Mouse (Mus musculus): ENCODE measurements around the gene Parvb. TPM values are rescaled to one million over a fixed set of nuclear protein-coding genes. Genes with fewer than 3 reads are reported as not detected.

Gene Parvb
- total and polyA plus RNA-seq, 2 experiments from 2014 or later = 4.3 to 9.4 TPM

DNA sequence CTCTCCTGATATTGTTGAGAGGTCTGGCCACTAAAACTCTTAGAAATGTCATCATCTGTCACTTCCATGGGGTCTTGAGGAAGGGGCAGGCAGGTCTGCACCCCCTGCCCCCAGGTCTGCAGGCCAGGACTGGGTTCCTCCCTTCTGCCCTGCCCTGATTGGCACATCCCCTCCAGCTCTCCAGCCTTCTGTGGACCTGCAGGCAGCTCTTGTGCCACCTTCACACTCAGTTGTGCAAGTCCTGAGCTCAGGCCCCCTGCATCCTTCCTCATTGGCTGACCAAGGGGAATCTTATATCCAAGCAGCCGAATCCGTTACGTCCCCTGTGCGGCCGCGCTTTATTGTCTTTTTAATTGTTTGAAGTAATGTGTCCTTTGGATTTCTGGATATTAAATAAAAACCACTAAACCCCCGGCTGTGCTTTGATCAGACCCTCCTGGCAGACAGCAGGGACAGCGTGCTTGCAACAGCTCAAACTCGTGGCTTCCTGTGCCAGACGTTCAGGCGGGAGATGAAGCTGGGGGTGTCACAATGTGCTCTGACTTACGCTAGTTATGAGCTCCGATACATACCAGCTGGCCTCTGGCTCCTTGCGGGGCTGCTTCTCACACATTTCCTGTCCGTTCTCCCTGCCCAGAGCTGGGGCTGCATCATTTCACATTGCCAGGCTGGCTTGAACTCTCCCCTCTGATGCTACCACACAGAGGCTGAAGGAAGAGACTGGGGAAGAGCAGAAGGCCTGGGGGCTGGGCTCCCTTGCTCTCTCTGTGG is 83.6 kb downstream of the Parvb start:
- Histone ChIP-seq H3K36me3 (ENCODE audit: insufficient read depth) (no peaks in the 10 kb centered on the region), H3K9me3 (ENCODE audit: low read length) (no peaks in the 10 kb centered on the region), H3K27me3 (ENCODE audit: insufficient read depth, low read length) (no peaks in the 10 kb centered on the region), H3K27ac (ENCODE audit: low read depth, low read length) (peak overlapping the region; percentile 35; the same call in 1 of the 2 replicates), H3K4me3 (ENCODE audit: low read depth, low read length) (no peak overlapping the region), H3K4me1 (ENCODE audit: insufficient read depth) (peaks cover 4% of the 10 kb centered on the region; the same call in 1 of the 2 replicates), H3K4me2 (ENCODE audit: low read depth) (no peak overlapping the region), H3K9ac (no peak overlapping the region)
- 43% methylated on average over 15 of the region's 15 CpGs for WGBS
- no peak for TF ChIP-seq CTCF (IDR thresholded peaks at IDR 0.05; ENCODE audit: low read depth)
- ATAC-seq = peak; percentile 62
- DNase-seq = peak; percentile 58

DNA sequence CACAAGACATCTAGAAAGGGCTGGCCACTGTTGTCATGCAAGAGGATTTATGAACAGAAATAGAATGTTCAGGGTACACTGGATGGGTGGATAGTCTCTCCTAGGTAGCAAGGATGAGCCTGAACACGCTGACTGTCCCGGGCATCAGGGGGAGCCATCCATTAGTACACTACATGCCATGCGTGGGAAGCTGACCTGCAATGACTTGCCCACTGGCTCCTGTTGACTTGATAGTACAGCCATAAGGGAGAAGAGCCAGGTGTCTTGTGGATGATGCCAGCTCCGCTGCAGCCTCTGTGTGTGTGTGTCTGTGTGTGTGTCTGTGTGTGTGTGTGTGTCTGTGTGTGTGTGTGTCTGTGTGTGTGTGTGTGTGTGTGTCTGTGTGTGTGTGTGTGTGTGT is 87.5 kb downstream of the Parvb start:
- no peak overlapping the region for H3K9ac ChIP-seq
- no peaks in the 10 kb centered on the region for H3K4me1 ChIP-seq (ENCODE audit: insufficient read depth)
- no peak overlapping the region for H3K4me2 ChIP-seq (ENCODE audit: low read depth)
- no peak for TF ChIP-seq CTCF (IDR thresholded peaks at IDR 0.05; ENCODE audit: low read depth)
- no peak overlapping the region for H3K27ac ChIP-seq (ENCODE audit: low read depth, low read length)
- no peak overlapping the region for H3K4me3 ChIP-seq (ENCODE audit: low read depth, low read length)
- ATAC-seq (no peak), DNase-seq (no peak)
- H3K36me3 ChIP-seq (ENCODE audit: insufficient read depth) = no peaks in the 10 kb centered on the region
- no peaks in the 10 kb centered on the region for H3K9me3 ChIP-seq (ENCODE audit: low read length)
- 89% methylated on average over 4 of the region's 4 CpGs for WGBS
- H3K27me3 ChIP-seq (ENCODE audit: insufficient read depth, low read length) = no peaks in the 10 kb centered on the region

DNA sequence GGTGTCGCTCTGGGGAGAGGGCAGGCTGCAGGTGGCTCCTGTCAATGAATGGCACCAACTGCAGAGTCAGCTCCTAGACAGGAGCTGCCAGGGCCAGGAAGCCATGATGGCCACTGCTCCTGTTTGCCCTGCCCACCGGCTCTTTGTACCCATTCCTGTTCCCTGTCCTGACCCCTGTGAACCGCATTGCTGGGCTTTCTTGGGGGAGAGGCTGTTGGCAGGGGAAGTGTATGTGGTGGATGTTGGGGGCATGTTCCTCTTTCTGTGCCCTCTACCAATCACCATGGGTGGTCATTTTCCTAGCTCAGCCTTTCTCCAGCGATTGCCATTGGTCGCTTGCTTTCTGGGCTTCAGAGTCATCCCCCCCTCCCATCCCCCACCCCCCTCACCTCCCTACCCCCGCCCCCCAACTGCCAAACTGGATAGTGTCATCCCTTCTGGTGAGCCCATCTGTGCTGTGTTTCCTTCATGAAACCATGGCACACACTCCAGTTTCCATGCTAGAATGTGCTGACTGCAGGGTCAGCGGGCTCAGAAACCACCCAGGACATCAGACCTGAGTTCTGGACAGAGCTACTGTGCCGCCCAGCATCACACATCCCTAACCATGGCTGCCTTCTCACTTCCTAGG is 89.8 kb downstream of the Parvb start:
- no peak for TF ChIP-seq CTCF (IDR thresholded peaks at IDR 0.05; ENCODE audit: low read depth)
- DNase-seq = no peak
- no peak overlapping the region for H3K4me2 ChIP-seq (ENCODE audit: low read depth)
- WGBS = 78% methylated on average over 8 of the region's 8 CpGs
- peak; percentile 47; the same call in 1 of the 2 replicates for ATAC-seq
- no peak overlapping the region for H3K9ac ChIP-seq
- no peaks in the 10 kb centered on the region for H3K36me3 ChIP-seq (ENCODE audit: insufficient read depth)
- no peaks in the 10 kb centered on the region for H3K27me3 ChIP-seq (ENCODE audit: insufficient read depth, low read length)
- no peaks in the 10 kb centered on the region for H3K4me1 ChIP-seq (ENCODE audit: insufficient read depth)
- no peaks in the 10 kb centered on the region for H3K9me3 ChIP-seq (ENCODE audit: low read length)
- no peak overlapping the region for H3K4me3 ChIP-seq (ENCODE audit: low read depth, low read length)
- no peak overlapping the region for H3K27ac ChIP-seq (ENCODE audit: low read depth, low read length)

GRCm38 (mm10) chr15:84323966-84324869 is 92.4 kb downstream of the Parvb start, which contains the start of gene Parvg:
Parvg (plus strand) TSS chr15:84324026.
- DNase-seq = no peak
- Histone ChIP-seq H3K9ac (no peak within 1 kb of the TSS), H3K9me3 (ENCODE audit: low read length) (no peaks in the 10 kb centered on the region), H3K27ac (ENCODE audit: low read depth, low read length) (no peak within 1 kb of the TSS), H3K4me1 (ENCODE audit: insufficient read depth) (no peaks in the 10 kb centered on the region), H3K4me2 (ENCODE audit: low read depth) (no peak within 1 kb of the TSS), H3K36me3 (ENCODE audit: insufficient read depth) (no peaks in the 10 kb centered on the region), H3K4me3 (ENCODE audit: low read depth, low read length) (no peak within 1 kb of the TSS), H3K27me3 (ENCODE audit: insufficient read depth, low read length) (no peaks in the 10 kb centered on the region)
- WGBS = 92% methylated on average over 10 of the region's 10 CpGs
- TF ChIP-seq CTCF (IDR thresholded peaks at IDR 0.05; ENCODE audit: low read depth) = no peak
- no peak for ATAC-seq

DNA sequence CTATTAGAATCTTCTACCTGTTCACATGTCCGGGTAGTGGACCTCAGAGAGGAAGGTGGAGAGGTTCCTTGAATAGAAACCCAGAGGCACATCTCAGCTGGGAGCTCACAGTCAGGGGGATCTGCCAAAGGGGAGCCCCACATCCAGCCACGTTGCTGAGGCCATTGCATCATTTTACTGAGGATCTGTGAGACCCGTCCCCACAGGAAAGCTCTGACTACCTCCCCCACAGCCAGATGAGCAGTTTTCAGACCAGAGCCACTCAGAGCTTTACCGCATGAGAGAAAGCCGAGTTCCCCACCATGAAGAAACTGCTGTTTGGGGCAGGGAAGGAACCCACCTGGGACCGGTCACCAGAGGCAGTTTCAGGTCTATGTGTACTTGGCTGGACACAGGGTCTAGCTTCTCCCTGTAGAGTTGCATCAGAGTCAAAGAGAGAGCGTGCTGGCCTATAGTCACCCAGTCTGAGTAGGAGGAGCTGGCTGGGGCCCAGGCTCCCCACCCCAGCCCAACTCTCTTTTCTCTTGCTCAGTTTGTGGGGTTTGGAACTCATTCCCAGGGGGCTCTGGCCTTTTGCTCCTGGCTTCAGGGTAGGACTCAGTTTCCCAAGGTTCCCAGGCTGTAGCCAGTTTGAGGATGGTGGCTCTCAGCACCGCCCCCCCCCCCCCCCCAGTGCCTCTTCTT is 93.2 kb downstream of the Parvb start:
- H3K4me2 ChIP-seq (ENCODE audit: low read depth) = no peak overlapping the region
- H3K36me3 ChIP-seq (ENCODE audit: insufficient read depth) = no peaks in the 10 kb centered on the region
- TF ChIP-seq CTCF (IDR thresholded peaks at IDR 0.05; ENCODE audit: low read depth) = no peak
- no peak for DNase-seq
- H3K9ac ChIP-seq = no peak overlapping the region
- no peaks in the 10 kb centered on the region for H3K4me1 ChIP-seq (ENCODE audit: insufficient read depth)
- no peaks in the 10 kb centered on the region for H3K9me3 ChIP-seq (ENCODE audit: low read length)
- H3K27me3 ChIP-seq (ENCODE audit: insufficient read depth, low read length) = no peaks in the 10 kb centered on the region
- 76% methylated on average over 8 of the region's 8 CpGs for WGBS
- ATAC-seq = no peak
- no peak overlapping the region for H3K4me3 ChIP-seq (ENCODE audit: low read depth, low read length)
- no peak overlapping the region for H3K27ac ChIP-seq (ENCODE audit: low read depth, low read length)

- Histone ChIP-seq H3K4me3 (ENCODE audit: low read depth, low read length) (no peak overlapping the region), H3K27ac (ENCODE audit: low read depth, low read length) (no peak overlapping the region), H3K9me3 (ENCODE audit: low read length) (no peaks in the 10 kb centered on the region), H3K4me1 (ENCODE audit: insufficient read depth) (no peaks in the 10 kb centered on the region), H3K27me3 (ENCODE audit: insufficient read depth, low read length) (no peaks in the 10 kb centered on the region), H3K36me3 (ENCODE audit: insufficient read depth) (no peaks in the 10 kb centered on the region), H3K9ac (no peak overlapping the region), H3K4me2 (ENCODE audit: low read depth) (no peak overlapping the region)
- WGBS = 56% methylated on average over 12 of the region's 12 CpGs
- DNase-seq (no peak), ATAC-seq (no peak)
- no peak for TF ChIP-seq CTCF (IDR thresholded peaks at IDR 0.05; ENCODE audit: low read depth)
Observed at GRCm38 (mm10) chr15:84325736-84326135, 93.9 kb downstream of the Parvb start.
